Mouse (Mus musculus): Measurements from ENCODE around the gene Dennd1b. TPM values are rescaled to one million over a fixed set of nuclear protein-coding genes. Genes with fewer than 3 reads are reported as not detected.

Dennd1b gene
- total and polyA plus RNA-seq, 3 experiments = 8.0 to 8.9 (median 8.0) TPM

GRCm38 (mm10) chr1:139215311-139215710 is 252.1 kb downstream of the Dennd1b start:
- H3K9me3 ChIP-seq (replicated peaks; ENCODE audit: low read length) = no peaks in the 10 kb centered on the region
- H3K4me3 ChIP-seq (replicated peaks in 1 of 3; ENCODE audit: low read depth in 2 of 3, low read length in 2 of 3, poor library complexity in 1 of 3) = no peak overlapping the region
- no peaks in the 10 kb centered on the region for H3K79me2 ChIP-seq (replicated peaks; ENCODE audit: control insufficient read depth, extremely low read depth, insufficient read depth, poor library complexity, severe bottlenecking)
- no peak for TF ChIP-seq ZKSCAN1 (IDR thresholded peaks at IDR 0.05; ENCODE audit: borderline replicate concordance, low read depth, low read length)
- H3K27me3 ChIP-seq (replicated peaks) = no peaks in the 10 kb centered on the region
- no peak overlapping the region for H3K4me2 ChIP-seq (ENCODE audit: insufficient read depth, low read depth, poor library complexity, severe bottlenecking)
- H3K27ac ChIP-seq (ENCODE audit: insufficient read depth, low read depth) = no peak overlapping the region
- H3K36me3 ChIP-seq (replicated peaks in 1 of 2; ENCODE audit: control insufficient read depth in 1 of 2, insufficient read depth in 1 of 2, low read length in 1 of 2) = no peaks in the 10 kb centered on the region
- no peak for DNase-seq (ENCODE audit: extremely low read depth)
- H3K4me1 ChIP-seq (ENCODE audit: control insufficient read depth in 1 of 2, insufficient read depth in 2 of 2) = no peaks in the 10 kb centered on the region
- H3K9ac ChIP-seq (ENCODE audit: insufficient read depth, low read depth) = no peak overlapping the region
- dilution Hi-C loops (cut with MboI; ENCODE audit: extremely low pct_ligation_motif_present, extremely low pct_unique_long_range_greater_than_20kb, low sequenced_read_pairs) = no loop called here
- in situ Hi-C loops (cut with MboI; ENCODE audit: low pct_ligation_motif_present, low pct_unique_long_range_greater_than_20kb, low sequenced_read_pairs) = no loop called here

DNA sequence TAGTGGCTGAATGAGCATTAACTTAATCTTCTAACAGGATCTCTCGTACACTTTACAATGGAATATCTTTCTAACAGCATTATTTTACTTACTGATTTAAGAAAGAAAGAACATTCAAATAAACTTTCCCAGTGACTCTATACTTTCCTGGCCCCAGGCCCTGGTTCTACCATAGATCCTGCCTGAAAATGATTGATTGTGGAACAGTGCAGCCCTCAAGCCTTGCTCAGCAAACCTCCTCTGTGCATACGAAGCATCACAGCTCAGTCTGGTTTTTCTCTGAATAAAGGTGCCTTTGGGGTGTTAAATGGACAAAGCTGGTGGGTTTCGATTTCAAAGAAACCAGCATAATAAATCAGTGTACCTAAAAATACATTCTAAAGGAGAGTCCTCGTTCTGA is 260.6 kb downstream of the Dennd1b start:
- dilution Hi-C loops (cut with MboI; ENCODE audit: extremely low pct_ligation_motif_present, extremely low pct_unique_long_range_greater_than_20kb, low sequenced_read_pairs) = no loop called here
- Histone ChIP-seq H3K79me2 (replicated peaks; ENCODE audit: control insufficient read depth, extremely low read depth, insufficient read depth, poor library complexity, severe bottlenecking) (no peaks in the 10 kb centered on the region), H3K4me1 (ENCODE audit: control insufficient read depth in 1 of 2, insufficient read depth in 2 of 2) (no peaks in the 10 kb centered on the region), H3K9me3 (replicated peaks; ENCODE audit: low read length) (no peaks in the 10 kb centered on the region), H3K4me2 (ENCODE audit: insufficient read depth, low read depth, poor library complexity, severe bottlenecking) (no peak overlapping the region), H3K4me3 (replicated peaks in 1 of 3; ENCODE audit: low read depth in 2 of 3, low read length in 2 of 3, poor library complexity in 1 of 3) (no peak overlapping the region), H3K27me3 (replicated peaks) (no peaks in the 10 kb centered on the region), H3K36me3 (replicated peaks in 1 of 2; ENCODE audit: control insufficient read depth in 1 of 2, insufficient read depth in 1 of 2, low read length in 1 of 2) (no peaks in the 10 kb centered on the region), H3K27ac (ENCODE audit: insufficient read depth, low read depth) (no peak overlapping the region), H3K9ac (ENCODE audit: insufficient read depth, low read depth) (no peak overlapping the region)
- DNase-seq (ENCODE audit: extremely low read depth) = no peak
- in situ Hi-C loops (cut with MboI; ENCODE audit: low pct_ligation_motif_present, low pct_unique_long_range_greater_than_20kb, low sequenced_read_pairs) = no loop called here
- TF ChIP-seq JUN (IDR thresholded peaks at IDR 0.05; ENCODE audit: insufficient read depth, low read depth, low read length) = no peak
- TF ChIP-seq ELF1 (IDR thresholded peaks at IDR 0.05; ENCODE audit: low read depth, low read length) = no peak
- no peak for TF ChIP-seq UBTF (IDR thresholded peaks at IDR 0.05; ENCODE audit: low read depth, low read length)
- TF ChIP-seq EP300 (IDR thresholded peaks at IDR 0.05; ENCODE audit: low read length) = no peak
- no peak for TF ChIP-seq IRF4 (IDR thresholded peaks at IDR 0.05; ENCODE audit: low read depth, low read length)
- no peak for TF ChIP-seq ZC3H11A (IDR thresholded peaks at IDR 0.05; ENCODE audit: low read depth, low read length)
- TF ChIP-seq POLR2A (IDR thresholded peaks at IDR 0.05; ENCODE audit: low read depth, low read length) = no peak
- no peak for TF ChIP-seq MXI1 (IDR thresholded peaks at IDR 0.05; ENCODE audit: low read depth, low read length)

- DNase-seq (ENCODE audit: extremely low read depth) = no peak
- in situ Hi-C loops (cut with MboI; ENCODE audit: low pct_ligation_motif_present, low pct_unique_long_range_greater_than_20kb, low sequenced_read_pairs) (no loop called here), dilution Hi-C loops (cut with MboI; ENCODE audit: extremely low pct_ligation_motif_present, extremely low pct_unique_long_range_greater_than_20kb, low sequenced_read_pairs) (no loop called here)
- Histone ChIP-seq H3K27me3 (replicated peaks) (no peaks in the 10 kb centered on the region), H3K9ac (ENCODE audit: insufficient read depth, low read depth) (no peak overlapping the region), H3K4me2 (ENCODE audit: insufficient read depth, low read depth, poor library complexity, severe bottlenecking) (no peak overlapping the region), H3K4me3 (replicated peaks in 1 of 3; ENCODE audit: low read depth in 2 of 3, low read length in 2 of 3, poor library complexity in 1 of 3) (no peak overlapping the region), H3K79me2 (replicated peaks; ENCODE audit: control insufficient read depth, extremely low read depth, insufficient read depth, poor library complexity, severe bottlenecking) (no peaks in the 10 kb centered on the region), H3K9me3 (replicated peaks; ENCODE audit: low read length) (no peaks in the 10 kb centered on the region), H3K4me1 (ENCODE audit: control insufficient read depth in 1 of 2, insufficient read depth in 2 of 2) (no peaks in the 10 kb centered on the region), H3K36me3 (replicated peaks in 1 of 2; ENCODE audit: control insufficient read depth in 1 of 2, insufficient read depth in 1 of 2, low read length in 1 of 2) (no peaks in the 10 kb centered on the region), H3K27ac (ENCODE audit: insufficient read depth, low read depth) (no peak overlapping the region)
- TF ChIP-seq MEF2A (IDR thresholded peaks at IDR 0.05; ENCODE audit: borderline replicate concordance, low read depth, low read length) (no peak), POLR2AphosphoS2 (IDR thresholded peaks at IDR 0.05; ENCODE audit: low read depth, low read length) (no peak), TBP (conservative IDR thresholded peaks at IDR 0.05; ENCODE audit: low read depth, low read length) (no peak), ZKSCAN1 (IDR thresholded peaks at IDR 0.05; ENCODE audit: borderline replicate concordance, low read depth, low read length) (no peak), KAT2A (IDR thresholded peaks at IDR 0.05; ENCODE audit: insufficient replicate concordance, low read length) (no peak), ELF1 (IDR thresholded peaks at IDR 0.05; ENCODE audit: low read depth, low read length) (no peak), CTCF (conservative IDR thresholded peaks at IDR 0.05 in 1 of 2, IDR thresholded peaks at IDR 0.05 in 1 of 2; ENCODE audit: low read depth in 2 of 2, low read length in 2 of 2) (no peak), BHLHE40 (IDR thresholded peaks at IDR 0.05; ENCODE audit: low read depth, low read length) (no peak), SIN3A (IDR thresholded peaks at IDR 0.05; ENCODE audit: low read length) (no peak), RCOR1 (conservative IDR thresholded peaks at IDR 0.05; ENCODE audit: low read depth, low read length) (no peak), MAX (IDR thresholded peaks at IDR 0.05; ENCODE audit: low read length) (no peak), ZNF384 (IDR thresholded peaks at IDR 0.05; ENCODE audit: low read depth, low read length) (no peak), NELFE (IDR thresholded peaks at IDR 0.05; ENCODE audit: low read depth, low read length) (no peak), RAD21 (IDR thresholded peaks at IDR 0.05; ENCODE audit: low read depth, low read length) (no peak), USF2 (conservative IDR thresholded peaks at IDR 0.05; ENCODE audit: low read depth, low read length) (no peak)
These were observed 261.2 kb downstream of the Dennd1b start for GRCm38 (mm10) chr1:139224309-139224949.
